Mouse (Mus musculus): ENCODE data around the gene Mecom.
"Not testable (repeated sequence)": the region's sequence is repeated elsewhere in the genome, so short reads cannot be mapped to it uniquely, and the experiment has no call there.

The Mecom gene

GRCm38 (mm10) chr3:30547908-30548307 lies at the start of gene Mecom:
TSS of gene Mecom (minus strand) at chr3:30548008.
- DNase-seq (ENCODE audit: low read depth, low spot score): no peak

GRCm38 (mm10) chr3:30597271-30597670 lies 49.5 kb upstream of the Mecom start:
- DNase-seq (ENCODE audit: low read depth, low spot score): no peak

- DNase-seq (ENCODE audit: low read depth, low spot score): peak; percentile 36
Observed at GRCm38 (mm10) chr3:30595111-30595832, 47.5 kb upstream of the Mecom start.

- peak; percentile 70 for DNase-seq (ENCODE audit: low read depth, low spot score)
Observed at GRCm38 (mm10) chr3:30593719-30594485, 46.1 kb upstream of the Mecom start.

- DNase-seq (ENCODE audit: low read depth, low spot score): peak; percentile 76
Observed at GRCm38 (mm10) chr3:30592418-30592853, 44.6 kb upstream of the Mecom start.

GRCm38 (mm10) chr3:30588865-30589264 lies 41.1 kb upstream of the Mecom start:
- no peak for DNase-seq (ENCODE audit: low read depth, low spot score)

- no peak for DNase-seq (ENCODE audit: low read depth, low spot score)
Observed at GRCm38 (mm10) chr3:30573549-30573948, 25.7 kb upstream of the Mecom start.

GRCm38 (mm10) chr3:30566333-30566732 lies 18.5 kb upstream of the Mecom start:
- DNase-seq (ENCODE audit: low read depth, low spot score): not testable (repeated sequence)

GRCm38 (mm10) chr3:30560677-30561314 lies 13.0 kb upstream of the Mecom start:
- no peak for DNase-seq (ENCODE audit: low read depth, low spot score)

- no peak for DNase-seq (ENCODE audit: low read depth, low spot score)
Observed at GRCm38 (mm10) chr3:30553741-30554140, 5.9 kb upstream of the Mecom start.

- no peak for DNase-seq (ENCODE audit: low read depth, low spot score)
Observed at GRCm38 (mm10) chr3:30550218-30550617, 2.4 kb upstream of the Mecom start.

- DNase-seq (ENCODE audit: low read depth, low spot score): no peak
Observed at GRCm38 (mm10) chr3:30548928-30549327, 1.1 kb upstream of the Mecom start.

GRCm38 (mm10) chr3:30546831-30547369 lies 908 bp downstream of the Mecom start:
- DNase-seq (ENCODE audit: low read depth, low spot score): no peak

- no peak for DNase-seq (ENCODE audit: low read depth, low spot score)
Observed at GRCm38 (mm10) chr3:30546366-30546765, 1.4 kb downstream of the Mecom start.

- no peak for DNase-seq (ENCODE audit: low read depth, low spot score)
Observed at GRCm38 (mm10) chr3:30545246-30545645, 2.6 kb downstream of the Mecom start.

GRCm38 (mm10) chr3:30544305-30544704 lies 3.5 kb downstream of the Mecom start:
- no peak for DNase-seq (ENCODE audit: low read depth, low spot score)

GRCm38 (mm10) chr3:30535821-30536220 lies 12.0 kb downstream of the Mecom start:
- no peak for DNase-seq (ENCODE audit: low read depth, low spot score)

GRCm38 (mm10) chr3:30520751-30521150 lies 27.1 kb downstream of the Mecom start:
- DNase-seq (ENCODE audit: low read depth, low spot score): not testable (repeated sequence)

GRCm38 (mm10) chr3:30519425-30519824 lies 28.4 kb downstream of the Mecom start:
- DNase-seq (ENCODE audit: low read depth, low spot score): no peak

- no peak for DNase-seq (ENCODE audit: low read depth, low spot score)
Observed at GRCm38 (mm10) chr3:30515795-30516170, 32.0 kb downstream of the Mecom start.

- DNase-seq (ENCODE audit: low read depth, low spot score): peak; percentile 17
Observed at GRCm38 (mm10) chr3:30514901-30515794, 32.7 kb downstream of the Mecom start.
